Mouse (Mus musculus) kidney, embryonic 14.5 days (tissue): ENCODE results near the gene Il12rb1. TPM values are rescaled to one million over a fixed set of nuclear protein-coding genes. Genes with fewer than 3 reads are reported as not detected.
A peak's percentile ranks its signal among the peaks of the same experiment; 100 is the strongest.

ENCODE experiments used
- ATAC-seq: fragments of 200-750 bp; cut with Nextera tagmentation; 2 replicates; pipeline ENCODE4 v1.8.0; 2017; ENCODE audit warnings: moderate number of reproducible peaks, mild to moderate bottlenecking, moderate TSS enrichment, moderate library complexity; ENCODE audit not compliant: low FRiP score, low TSS enrichment
- H3K27ac ChIP-seq: fragments of 300-500 bp; sonication (generic); 2 replicates; pipeline ENCODE4 v1.5.1; 2014; ENCODE audit warnings: low read depth, mild to moderate bottlenecking, low read length, moderate library complexity, mixed read lengths
- H3K27me3 ChIP-seq: fragments of 300-500 bp; sonication (generic); 2 replicates; pipeline ENCODE4 v1.6.1; 2014; ENCODE audit warnings: mild to moderate bottlenecking, low read length; ENCODE audit not compliant: control insufficient read depth, insufficient read depth
- H3K36me3 ChIP-seq: fragments of 300-500 bp; sonication (generic); 2 replicates; pipeline ENCODE4 v1.6.1; 2014; ENCODE audit warnings: low read length, mixed read lengths; ENCODE audit not compliant: control insufficient read depth, insufficient read depth
- H3K4me1 ChIP-seq: fragments of 300-500 bp; sonication (generic); 2 replicates; pipeline ENCODE4 v1.6.1; 2014; ENCODE audit warnings: low read length, mixed read lengths; ENCODE audit not compliant: control insufficient read depth, insufficient read depth
- H3K4me2 ChIP-seq: fragments of 300-500 bp; sonication (generic); replicated peaks from 2 replicates; pipeline ENCODE4 v1.6.1; 2014; ENCODE audit warnings: low read depth, mild to moderate bottlenecking, low read length
- H3K4me3 ChIP-seq: fragments of 300-500 bp; sonication (generic); 2 replicates; pipeline ENCODE4 v1.5.1; 2014; ENCODE audit warnings: mild to moderate bottlenecking, low read length
- H3K9ac ChIP-seq: fragments of 300-500 bp; sonication (generic); 2 replicates; pipeline ENCODE4 v1.6.1; 2014; ENCODE audit warnings: low read depth, mild to moderate bottlenecking, low read length, moderate library complexity
- H3K9me3 ChIP-seq: fragments of 300-500 bp; sonication (generic); 2 replicates; pipeline ENCODE4 v1.6.1; 2016; ENCODE audit warnings: low read length; ENCODE audit not compliant: control insufficient read depth
- WGBS: fragments of 180-500 bp; shearing (Covaris S2); extraction: QIAGEN DNeasy Blood & Tissue Kit; methylation state at CpG from one replicate; pipeline ENCODE4 v1.1.7; 2014; 5-methylcytosine and 5-hydroxymethylcytosine counted together
- polyA plus RNA-seq: library from polyadenylated mRNA; unstranded; fragments of >200 nt; fragmentation: Nextera tagmentation; extraction: Ambion mirVana; gene quantifications from 2 replicates; pipeline ENCODE4 v1.2.1, GENCODE M21; 2014

Gene Il12rb1
- polyA plus RNA-seq, 1 experiment from 2014 or later: not detected

DNA sequence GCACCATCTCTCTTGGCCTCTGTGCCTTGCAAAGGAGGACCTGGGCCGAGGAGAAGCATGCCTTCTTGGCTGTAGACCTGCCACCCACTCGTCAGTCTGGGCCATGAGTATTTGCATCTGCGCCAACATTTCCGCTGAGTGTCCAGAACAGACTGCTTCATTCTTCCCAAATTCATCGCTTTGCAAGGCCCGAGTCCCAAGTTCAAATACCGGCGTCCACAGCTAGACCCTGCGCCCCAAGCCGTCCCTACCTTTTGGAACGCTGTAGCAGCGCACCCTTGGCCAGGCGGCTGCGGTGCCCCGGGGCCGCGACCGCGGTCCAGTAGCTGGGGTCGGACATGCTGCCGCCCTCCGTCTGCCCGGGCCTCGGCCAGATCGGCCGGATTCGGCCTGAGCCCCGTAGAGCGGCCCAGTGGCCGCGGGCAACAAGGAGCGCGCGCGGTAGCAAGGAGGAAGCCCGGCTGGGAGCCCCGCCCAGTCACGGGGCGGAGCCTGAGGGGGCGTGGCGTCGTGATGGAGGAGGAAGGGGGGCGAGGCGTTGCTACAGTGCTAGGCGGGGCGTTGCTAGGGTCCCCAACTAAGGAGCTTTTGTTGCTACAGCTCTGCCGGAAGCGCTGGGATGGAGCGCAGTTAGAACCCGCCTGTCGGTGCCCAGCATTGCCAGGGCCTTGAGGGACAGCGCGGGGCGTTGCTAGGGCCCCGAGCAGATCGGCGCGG is 16.1 kb upstream of the Il12rb1 start:
- H3K27me3 ChIP-seq: peaks cover 7% of the 10 kb centered on the region; the same call in 1 of the 2 replicates
- H3K36me3 ChIP-seq: peaks cover 10% of the 10 kb centered on the region
- H3K4me1 ChIP-seq: peaks cover 29% of the 10 kb centered on the region
- H3K9me3 ChIP-seq: no peaks in the 10 kb centered on the region
- peak overlapping the region; percentile 84 for H3K9ac ChIP-seq
- peak; percentile 82 for ATAC-seq
- H3K4me3 ChIP-seq: peak overlapping the region; percentile 71
- H3K27ac ChIP-seq: peak overlapping the region; percentile 81
- WGBS: 4% methylated on average over 58 of the region's 58 CpGs
- H3K4me2 ChIP-seq: peak overlapping the region; percentile 84

DNA sequence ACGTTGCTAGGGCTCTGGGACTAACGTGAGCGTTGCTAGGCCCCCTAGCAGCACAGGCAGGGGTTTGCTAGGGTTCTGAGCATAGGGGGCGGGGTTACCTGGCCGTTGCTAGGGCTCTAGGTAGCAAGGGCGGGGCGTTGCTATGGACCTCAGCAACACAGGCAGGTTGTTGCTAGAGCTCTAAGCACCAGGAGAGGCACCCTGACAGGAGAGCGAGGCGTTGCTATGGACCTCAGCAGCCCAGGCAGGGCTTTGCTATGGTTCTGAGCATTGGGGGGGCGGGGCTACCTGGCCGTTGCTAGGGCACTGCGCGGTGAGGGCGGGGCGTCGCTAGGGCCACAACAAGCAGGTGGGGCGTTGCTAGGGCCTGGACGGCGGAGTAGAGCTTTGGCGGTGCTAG is 15.5 kb upstream of the Il12rb1 start:
- Histone ChIP-seq H3K4me1 (peaks cover 29% of the 10 kb centered on the region), H3K4me2 (peak overlapping the region; percentile 84), H3K4me3 (peak overlapping the region; percentile 71), H3K36me3 (peaks cover 7% of the 10 kb centered on the region; the same call in 1 of the 2 replicates), H3K9ac (peak overlapping the region; percentile 84), H3K9me3 (no peaks in the 10 kb centered on the region), H3K27ac (peak overlapping the region; percentile 81), H3K27me3 (peaks cover 8% of the 10 kb centered on the region)
- ATAC-seq: peak; percentile 43
- WGBS: under 1% methylated on average over 20 of the region's 20 CpGs

DNA sequence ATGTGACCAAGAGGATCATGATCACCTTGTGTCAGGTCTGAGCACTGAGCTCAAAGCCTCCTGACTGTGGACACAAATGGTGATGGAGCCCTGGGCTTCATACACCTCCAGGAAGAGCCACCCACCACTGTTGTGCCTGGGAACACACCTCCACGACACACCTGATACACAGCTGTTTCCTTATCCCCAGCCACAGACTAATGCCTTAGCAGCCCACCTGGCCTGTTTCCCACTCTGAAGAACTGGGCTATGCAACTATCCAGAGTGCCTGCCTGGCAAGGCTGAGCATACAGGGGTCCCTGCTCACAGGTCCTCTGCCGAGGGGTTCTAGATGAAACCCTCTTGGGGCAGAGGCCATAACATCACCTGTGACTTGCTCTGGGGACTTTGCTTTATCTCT is 14.0 kb upstream of the Il12rb1 start:
- no peak for ATAC-seq
- Histone ChIP-seq H3K27ac (no peak overlapping the region), H3K9ac (no peak overlapping the region), H3K4me1 (peaks cover 17% of the 10 kb centered on the region), H3K4me2 (no peak overlapping the region), H3K4me3 (no peak overlapping the region), H3K9me3 (no peaks in the 10 kb centered on the region), H3K27me3 (peaks cover 23% of the 10 kb centered on the region), H3K36me3 (no peaks in the 10 kb centered on the region)
- 73% methylated on average over 2 of the region's 2 CpGs for WGBS

DNA sequence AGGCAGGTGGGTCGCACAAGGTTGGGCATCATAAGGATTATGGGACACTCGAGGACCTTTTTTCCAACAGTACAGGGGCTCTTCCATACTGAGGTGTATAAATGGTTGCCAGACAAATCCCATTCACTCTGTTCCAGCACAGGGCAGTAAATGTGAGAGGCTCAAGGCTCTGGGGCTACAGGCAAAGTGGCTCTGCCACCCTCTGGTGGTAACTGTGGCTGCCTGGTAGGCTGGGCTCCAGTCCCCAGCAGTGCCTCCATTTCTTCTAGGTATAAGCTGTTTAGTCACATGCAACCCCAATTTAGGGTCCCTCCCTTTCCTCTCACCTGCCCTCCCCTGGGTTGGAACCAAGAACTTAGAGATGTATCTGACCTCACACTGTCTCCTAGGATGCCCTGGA is 12.9 kb upstream of the Il12rb1 start:
- no peak overlapping the region for H3K27ac ChIP-seq
- no peak overlapping the region for H3K9ac ChIP-seq
- no peak overlapping the region for H3K4me3 ChIP-seq
- H3K9me3 ChIP-seq: no peaks in the 10 kb centered on the region
- 82% methylated on average over 2 of the region's 2 CpGs for WGBS
- no peak overlapping the region for H3K4me2 ChIP-seq
- no peaks in the 10 kb centered on the region for H3K36me3 ChIP-seq
- ATAC-seq: no peak
- H3K27me3 ChIP-seq: peaks cover 35% of the 10 kb centered on the region
- H3K4me1 ChIP-seq: peaks cover 15% of the 10 kb centered on the region

DNA sequence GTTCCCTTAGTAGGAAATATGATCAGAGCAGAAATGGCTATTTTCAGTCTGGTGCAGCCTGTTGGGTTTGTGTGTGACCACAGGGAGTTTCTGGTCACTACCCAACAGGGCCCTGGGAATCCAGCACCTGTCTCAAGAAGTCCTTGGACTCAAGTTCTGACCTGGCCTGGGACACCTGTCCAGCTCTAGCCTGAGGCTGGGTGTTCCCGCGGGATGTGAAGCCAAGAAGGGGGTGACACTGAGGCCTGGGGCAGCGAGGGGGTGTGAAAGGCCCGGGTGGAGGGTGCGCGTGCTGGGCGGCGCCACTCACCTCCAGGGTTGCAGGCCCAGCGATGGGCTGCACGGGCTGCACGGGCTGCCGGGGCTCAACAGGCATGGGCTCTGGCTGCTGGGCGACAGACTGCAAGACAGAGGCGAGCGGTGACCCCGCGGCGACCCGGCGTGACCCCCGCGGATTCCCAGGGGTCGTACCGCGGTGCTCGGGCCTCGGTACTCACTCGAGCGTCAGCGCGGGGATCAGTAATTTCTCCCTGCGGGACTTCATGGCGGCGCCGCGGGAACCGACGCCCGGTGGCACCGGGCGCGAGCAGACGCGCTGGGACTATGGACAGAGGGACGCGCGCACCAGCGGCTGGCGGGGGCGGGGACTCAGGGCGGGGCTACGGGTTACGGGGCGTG is 11.7 kb upstream of the Il12rb1 start:
- no peaks in the 10 kb centered on the region for H3K36me3 ChIP-seq
- peak overlapping the region; percentile 84 for H3K4me2 ChIP-seq
- 2% methylated on average over 54 of the region's 54 CpGs for WGBS
- ATAC-seq: peak; percentile 2
- H3K27me3 ChIP-seq: peaks cover 38% of the 10 kb centered on the region
- H3K9ac ChIP-seq: peak overlapping the region; percentile 60
- no peaks in the 10 kb centered on the region for H3K9me3 ChIP-seq
- H3K4me3 ChIP-seq: peak overlapping the region; percentile 59
- H3K4me1 ChIP-seq: peaks cover 3% of the 10 kb centered on the region
- no peak overlapping the region for H3K27ac ChIP-seq

DNA sequence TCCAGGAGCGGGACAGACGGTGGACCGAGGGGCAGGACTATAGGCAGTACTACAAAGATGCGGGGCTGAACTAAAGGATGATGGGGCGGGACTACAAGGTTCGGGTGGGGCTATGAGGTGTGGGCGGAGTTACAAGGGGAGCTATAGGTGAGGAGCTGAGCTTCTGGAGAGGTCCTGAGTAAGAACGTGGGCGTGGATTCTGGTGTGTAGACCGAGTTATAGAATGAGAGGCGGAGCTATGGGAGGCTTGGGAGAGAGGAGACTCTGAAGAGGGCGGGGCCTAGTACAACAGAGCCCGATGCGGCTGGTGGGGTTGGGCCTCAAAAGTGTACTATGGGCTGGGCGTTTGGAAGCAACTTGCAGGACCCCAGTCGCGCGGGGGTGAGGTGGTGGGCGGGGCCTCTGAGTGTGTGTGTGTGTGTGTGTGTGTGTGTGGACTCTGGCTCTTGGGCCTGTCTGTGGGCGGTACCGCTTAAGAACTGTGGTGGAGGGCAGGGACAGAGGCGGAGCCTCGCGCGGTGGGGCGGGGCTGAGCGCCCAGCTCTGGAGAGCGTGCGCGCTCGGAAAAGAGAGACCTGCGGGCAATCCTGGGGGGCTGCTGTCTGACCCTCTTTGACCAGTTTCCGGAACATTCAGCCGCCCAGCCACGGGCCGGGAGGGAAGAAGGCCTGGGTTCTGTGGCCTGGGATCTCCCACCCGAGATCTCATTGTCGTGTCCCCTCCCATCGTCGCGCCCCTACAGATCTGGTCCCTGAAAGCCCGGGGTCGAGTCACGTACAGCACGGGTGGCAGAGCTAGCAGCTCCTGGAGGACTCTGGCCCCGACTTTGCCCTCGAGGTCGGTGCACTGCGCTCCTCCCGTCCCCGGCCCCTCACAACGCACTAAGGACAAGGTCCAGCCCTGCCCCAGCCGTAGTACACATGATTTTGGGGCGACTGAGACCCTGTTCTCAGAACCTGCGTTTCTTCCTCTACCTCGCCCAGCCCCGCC is 10.9 kb upstream of the Il12rb1 start:
- WGBS: under 1% methylated on average over 56 of the region's 57 CpGs
- Histone ChIP-seq H3K9me3 (no peaks in the 10 kb centered on the region), H3K27me3 (peaks cover 38% of the 10 kb centered on the region), H3K27ac (no peak overlapping the region; the same call in 1 of the 2 replicates), H3K4me3 (peak overlapping the region; percentile 59), H3K9ac (peak overlapping the region; percentile 60), H3K4me1 (no peaks in the 10 kb centered on the region), H3K36me3 (no peaks in the 10 kb centered on the region), H3K4me2 (peak overlapping the region; percentile 84)
- ATAC-seq: peak; percentile 84

DNA sequence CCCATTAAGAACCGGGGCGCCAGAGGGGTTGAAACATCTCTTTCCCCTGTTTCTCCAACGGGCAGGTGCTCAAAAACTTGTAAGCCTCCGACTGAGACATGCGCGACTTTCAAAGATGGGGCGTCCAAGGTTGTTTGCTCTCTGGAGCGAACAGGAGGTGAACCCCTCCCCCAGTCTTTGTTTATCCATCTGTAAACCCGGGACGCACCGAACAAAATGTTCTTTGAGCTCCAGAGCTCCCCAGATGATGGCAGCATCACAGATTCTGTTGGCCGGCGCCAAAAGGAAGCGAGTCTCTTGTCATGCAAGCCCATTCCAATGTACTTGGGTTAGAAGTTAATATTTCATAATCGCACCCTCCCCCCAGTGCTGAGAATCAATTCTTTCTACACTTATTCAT is 10.0 kb upstream of the Il12rb1 start:
- peak overlapping the region; percentile 59; the same call in 1 of the 2 replicates for H3K4me3 ChIP-seq
- no peak overlapping the region for H3K27ac ChIP-seq
- H3K4me2 ChIP-seq: peak overlapping the region; percentile 84
- H3K27me3 ChIP-seq: peaks cover 43% of the 10 kb centered on the region
- 17% methylated on average over 15 of the region's 15 CpGs for WGBS
- no peaks in the 10 kb centered on the region for H3K36me3 ChIP-seq
- no peaks in the 10 kb centered on the region for H3K4me1 ChIP-seq
- no peak for ATAC-seq
- no peaks in the 10 kb centered on the region for H3K9me3 ChIP-seq
- H3K9ac ChIP-seq: no peak overlapping the region

DNA sequence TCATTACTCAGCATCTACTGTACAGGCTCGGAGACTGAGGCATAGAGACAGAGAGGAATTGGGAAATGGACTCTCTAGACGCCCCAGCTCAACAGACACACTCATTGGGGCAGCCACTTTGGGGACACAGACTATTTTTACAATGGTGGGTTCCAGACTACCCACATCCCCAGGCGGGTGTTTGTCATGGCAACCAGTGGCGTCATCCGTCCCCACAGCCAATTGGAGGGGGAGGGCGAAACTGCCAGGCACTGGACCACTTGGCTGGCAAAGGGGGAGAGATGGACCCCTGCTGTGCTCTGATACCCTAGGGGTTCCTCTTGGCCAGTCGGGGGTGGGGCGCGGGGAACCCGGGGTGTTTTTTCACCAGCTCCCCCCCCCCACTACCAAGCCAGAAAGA is 7.6 kb upstream of the Il12rb1 start:
- WGBS: 53% methylated on average over 10 of the region's 10 CpGs
- H3K4me3 ChIP-seq: no peak overlapping the region
- no peak overlapping the region for H3K4me2 ChIP-seq
- H3K9me3 ChIP-seq: no peaks in the 10 kb centered on the region
- H3K4me1 ChIP-seq: peaks cover 12% of the 10 kb centered on the region
- H3K27me3 ChIP-seq: peaks cover 52% of the 10 kb centered on the region
- no peak overlapping the region for H3K9ac ChIP-seq
- H3K27ac ChIP-seq: no peak overlapping the region
- ATAC-seq: no peak
- H3K36me3 ChIP-seq: no peaks in the 10 kb centered on the region
